Mouse (Mus musculus): ENCODE results near the gene Lrrc43.

DNA sequence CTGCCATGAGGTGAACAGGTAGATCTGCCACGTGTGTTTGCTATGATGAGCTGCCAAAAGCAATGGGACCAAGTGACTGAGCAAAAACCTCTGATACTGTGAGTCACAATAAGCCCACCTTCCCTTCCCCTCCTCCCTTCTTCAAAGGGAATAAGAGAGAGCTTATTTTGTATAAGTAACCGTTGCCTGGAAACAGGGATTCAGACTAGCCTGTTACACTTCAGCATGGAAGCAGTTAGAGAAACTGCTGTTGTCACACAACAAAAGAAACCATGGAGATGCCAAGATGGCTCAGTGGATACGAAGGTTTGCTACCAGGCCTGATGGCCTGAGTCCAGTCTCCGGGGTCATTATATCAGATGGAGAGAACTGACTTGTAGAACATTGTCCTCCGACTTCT, 15.3 kb upstream of the Lrrc43 start:
- no peak for TF ChIP-seq POLR2A (IDR thresholded peaks at IDR 0.05; ENCODE audit: low read depth, low read length)
- TF ChIP-seq CTCF (conservative IDR thresholded peaks at IDR 0.05; ENCODE audit: insufficient read depth, insufficient read length, low read depth, low read length), result no peak

Data from kidney, adult 2 months (tissue).